Mouse (Mus musculus): ENCODE measurements around the gene Sik1. TPM values are rescaled to one million over a fixed set of nuclear protein-coding genes. Genes with fewer than 3 reads are reported as not detected.

Sik1 gene
- 100 to 1,000 TPM; 196 to 206 TPM for total RNA-seq (2023)

GRCm38 (mm10) chr17:31855597-31856518 is at the start of gene Sik1:
TSS of gene Sik1 (minus strand) at chr17:31855804.

Other genes with a start within 250 kb of the Sik1 start
- not detected for gene Cbs, start 218.6 kb downstream of the Sik1 start, total RNA-seq (2023)
- gene U2af1, start 196.9 kb downstream of the Sik1 start, total RNA-seq (2023), result 100 to 1,000 TPM; 303 to 320 TPM
- not detected for gene Cryaa, start 178.0 kb downstream of the Sik1 start, total RNA-seq (2023)
- gene Rrp1b, start 180.3 kb upstream of the Sik1 start, total RNA-seq (2023), result 10 to 100 TPM; 55.4 to 78.2 TPM
- under 1 TPM in 1 of 2 experiments, not detected in 1; 0.80 TPM for gene Hsf2bp, start 180.5 kb upstream of the Sik1 start, total RNA-seq (2023)